Mouse (Mus musculus): ENCODE results near the gene Tbc1d8. TPM values are rescaled to one million over a fixed set of nuclear protein-coding genes. Genes with fewer than 3 reads are reported as not detected.

The Tbc1d8 gene
- polyA plus RNA-seq, 1 experiment from 2014 or later: 7.8 TPM

DNA sequence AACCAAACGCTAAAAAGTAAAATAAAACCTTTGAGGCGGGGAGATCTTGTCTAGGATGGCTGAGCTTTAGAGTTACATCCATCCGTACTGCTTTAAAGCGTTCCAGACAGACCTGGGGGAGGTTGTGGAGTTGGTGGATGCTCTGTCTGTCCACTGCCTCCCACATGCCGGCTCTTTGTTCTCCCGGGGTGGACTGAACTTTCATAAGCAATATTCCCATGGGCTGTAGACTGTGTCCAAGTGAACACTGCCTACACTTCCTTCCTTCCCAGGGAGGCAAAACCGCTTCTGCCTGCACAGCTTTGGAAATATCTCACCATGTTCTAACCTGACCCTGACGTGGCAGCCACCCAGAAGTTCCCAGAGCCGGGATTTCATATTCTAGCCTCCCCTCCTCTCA is 4.0 kb downstream of the Tbc1d8 start:
- peaks cover 14% of the 10 kb centered on the region for H3K27me3 ChIP-seq
- H3K9ac ChIP-seq (replicated peaks): no peak overlapping the region
- 91% methylated on average over 9 of the region's 9 CpGs for WGBS
- H3K36me3 ChIP-seq: no peaks in the 10 kb centered on the region
- H3K4me1 ChIP-seq: peaks cover 12% of the 10 kb centered on the region
- H3K9me3 ChIP-seq: no peaks in the 10 kb centered on the region
- H3K27ac ChIP-seq (replicated peaks): no peak overlapping the region
- no peak for ATAC-seq (ENCODE audit: low FRiP score, low read depth)
- no peak overlapping the region for H3K4me3 ChIP-seq
- no peak overlapping the region for H3K4me2 ChIP-seq (replicated peaks)

DNA sequence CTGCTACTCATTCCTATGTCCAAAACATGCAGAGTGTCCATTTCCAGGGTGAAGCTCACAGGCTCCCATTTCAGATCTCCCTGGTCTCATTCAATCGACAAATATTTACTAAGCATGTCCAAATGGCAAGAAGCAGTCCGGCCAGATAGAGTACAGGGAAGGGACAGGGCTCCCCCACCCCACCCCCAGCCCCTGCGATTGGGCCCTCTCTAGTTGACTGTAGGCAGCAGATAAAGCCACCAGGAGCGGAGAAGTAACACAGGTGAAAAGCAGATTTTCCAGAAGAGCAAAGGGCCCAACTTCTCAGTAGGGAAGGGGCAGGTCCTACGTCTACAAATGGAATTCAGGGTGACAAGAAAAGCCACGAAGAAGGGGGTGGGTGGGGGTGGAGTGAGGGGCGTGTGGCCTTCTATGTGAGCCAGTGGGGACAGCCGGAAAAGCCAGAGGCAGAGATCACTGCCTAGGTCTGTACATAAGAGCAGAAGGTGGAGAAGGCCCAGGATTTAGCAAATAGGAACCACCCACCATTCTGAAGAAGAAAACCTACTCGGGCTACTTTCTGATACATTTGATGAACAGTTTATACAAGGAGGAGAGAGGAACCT is 7.2 kb downstream of the Tbc1d8 start:
- Histone ChIP-seq H3K9ac (replicated peaks) (no peak overlapping the region), H3K27me3 (0 out of 2 replicates have a peak, but pooled peaks cover under 1% of the 10 kb centered on the region), H3K4me1 (no peaks in the 10 kb centered on the region), H3K4me2 (replicated peaks) (no peak overlapping the region), H3K27ac (replicated peaks) (no peak overlapping the region), H3K9me3 (no peaks in the 10 kb centered on the region), H3K36me3 (no peaks in the 10 kb centered on the region), H3K4me3 (no peak overlapping the region)
- WGBS: 80% methylated on average over 9 of the region's 9 CpGs
- ATAC-seq (ENCODE audit: low FRiP score, low read depth): no peak

DNA sequence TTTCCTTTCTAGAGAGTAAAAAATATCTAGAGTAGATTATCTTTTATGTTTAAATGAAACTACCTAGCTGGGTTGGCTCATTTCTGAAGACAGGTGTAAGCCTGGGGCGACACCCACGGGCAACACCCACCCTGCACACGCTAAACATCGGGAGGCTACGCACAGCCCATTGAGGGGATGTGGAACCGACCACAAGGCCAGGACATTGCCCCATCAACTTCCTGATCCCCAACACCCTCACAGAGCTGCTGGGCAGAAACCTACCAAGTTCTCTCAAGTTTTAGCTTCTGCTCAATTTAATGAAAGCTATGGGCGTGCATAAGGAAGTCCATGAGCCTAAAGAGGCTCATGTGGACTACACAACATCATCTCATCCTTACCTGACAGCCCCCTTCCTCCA is 9.6 kb downstream of the Tbc1d8 start:
- Histone ChIP-seq H3K27me3 (no peaks in the 10 kb centered on the region), H3K4me3 (no peak overlapping the region), H3K9me3 (no peaks in the 10 kb centered on the region), H3K9ac (replicated peaks) (no peak overlapping the region), H3K27ac (replicated peaks) (no peak overlapping the region), H3K4me1 (no peaks in the 10 kb centered on the region), H3K4me2 (replicated peaks) (no peak overlapping the region), H3K36me3 (no peaks in the 10 kb centered on the region)
- WGBS: 92% methylated on average over 7 of the region's 7 CpGs
- no peak for ATAC-seq (ENCODE audit: low FRiP score, low read depth)

DNA sequence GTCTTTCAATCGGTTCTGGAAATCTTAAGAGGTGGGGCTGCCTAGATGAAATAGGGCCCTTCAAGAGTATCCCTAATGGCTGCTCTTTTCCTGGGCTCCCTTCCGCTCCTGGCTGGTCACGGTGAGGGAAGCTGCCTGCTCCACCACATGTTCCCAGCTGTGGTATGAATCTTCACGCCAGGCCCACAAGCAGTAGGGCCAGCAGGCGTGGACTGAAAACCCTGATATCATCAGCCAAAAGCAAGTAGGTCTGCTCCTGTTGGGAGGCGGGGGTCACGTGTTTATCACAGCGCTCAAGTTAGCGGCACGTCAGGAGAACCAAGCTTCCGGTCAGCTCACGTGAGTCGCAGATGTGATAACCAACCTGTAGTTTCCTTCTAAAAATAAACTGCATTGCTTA is 12.0 kb downstream of the Tbc1d8 start:
- Histone ChIP-seq H3K27ac (replicated peaks) (no peak overlapping the region), H3K9me3 (no peaks in the 10 kb centered on the region), H3K4me2 (replicated peaks) (no peak overlapping the region), H3K4me3 (no peak overlapping the region), H3K4me1 (no peaks in the 10 kb centered on the region), H3K9ac (replicated peaks) (no peak overlapping the region), H3K27me3 (no peaks in the 10 kb centered on the region), H3K36me3 (no peaks in the 10 kb centered on the region)
- WGBS: 96% methylated on average over 13 of the region's 13 CpGs
- no peak for ATAC-seq (ENCODE audit: low FRiP score, low read depth)

DNA sequence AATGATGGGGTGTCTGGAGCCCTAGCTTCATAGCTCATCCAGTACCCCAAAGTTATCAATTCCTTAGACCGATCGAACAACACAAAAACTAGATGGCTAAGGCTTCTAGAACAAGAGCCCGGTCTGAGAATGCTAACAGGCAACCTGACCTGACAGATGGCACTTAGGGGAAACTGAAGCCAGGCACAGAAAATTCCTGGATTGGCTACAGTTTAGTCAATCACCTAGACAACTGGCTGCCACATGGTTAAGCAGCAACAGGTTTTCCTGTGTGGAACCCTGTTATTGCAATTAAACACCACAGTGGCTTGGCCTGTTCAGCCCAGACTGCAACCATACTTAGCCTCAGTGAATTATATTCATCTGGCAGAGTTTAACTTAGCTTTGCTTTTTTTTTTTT is 13.8 kb downstream of the Tbc1d8 start:
- no peaks in the 10 kb centered on the region for H3K4me1 ChIP-seq
- no peak for ATAC-seq (ENCODE audit: low FRiP score, low read depth)
- H3K4me2 ChIP-seq (replicated peaks): no peak overlapping the region
- no peaks in the 10 kb centered on the region for H3K36me3 ChIP-seq
- no peaks in the 10 kb centered on the region for H3K27me3 ChIP-seq
- H3K4me3 ChIP-seq: no peak overlapping the region
- H3K27ac ChIP-seq (replicated peaks): no peak overlapping the region
- H3K9ac ChIP-seq (replicated peaks): no peak overlapping the region
- WGBS: 95% methylated on average over 3 of the region's 3 CpGs
- no peaks in the 10 kb centered on the region for H3K9me3 ChIP-seq

DNA sequence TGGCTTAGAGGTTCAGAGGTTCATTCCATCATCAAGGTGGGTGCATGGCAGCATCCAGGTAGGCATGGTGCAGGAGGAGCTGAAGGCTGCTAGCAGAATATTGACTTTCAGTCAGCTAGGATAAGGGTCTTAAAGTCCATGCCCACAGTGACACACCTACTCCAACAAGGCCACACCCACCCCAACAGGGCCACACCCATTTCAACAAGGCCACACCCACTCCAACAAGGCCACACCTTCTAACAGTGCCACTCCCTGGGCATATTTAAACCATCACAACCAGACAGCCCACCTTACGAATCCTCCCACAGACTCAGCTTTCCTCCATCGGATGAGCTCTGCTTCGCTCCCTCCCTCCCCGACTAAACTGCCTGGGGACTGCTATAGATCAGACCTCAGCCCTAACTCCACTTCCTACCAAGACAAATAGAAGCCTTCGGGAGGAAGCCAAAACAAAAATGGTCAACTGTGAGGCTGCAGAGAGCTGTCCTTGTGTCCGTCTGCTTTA is 15.6 kb downstream of the Tbc1d8 start:
- WGBS: 87% methylated on average over 6 of the region's 6 CpGs
- no peaks in the 10 kb centered on the region for H3K36me3 ChIP-seq
- H3K4me2 ChIP-seq (replicated peaks): no peak overlapping the region
- ATAC-seq (ENCODE audit: low FRiP score, low read depth): no peak
- no peaks in the 10 kb centered on the region for H3K4me1 ChIP-seq
- H3K9me3 ChIP-seq: no peaks in the 10 kb centered on the region
- no peak overlapping the region for H3K27ac ChIP-seq (replicated peaks)
- H3K4me3 ChIP-seq: no peak overlapping the region
- H3K27me3 ChIP-seq: no peaks in the 10 kb centered on the region
- no peak overlapping the region for H3K9ac ChIP-seq (replicated peaks)

DNA sequence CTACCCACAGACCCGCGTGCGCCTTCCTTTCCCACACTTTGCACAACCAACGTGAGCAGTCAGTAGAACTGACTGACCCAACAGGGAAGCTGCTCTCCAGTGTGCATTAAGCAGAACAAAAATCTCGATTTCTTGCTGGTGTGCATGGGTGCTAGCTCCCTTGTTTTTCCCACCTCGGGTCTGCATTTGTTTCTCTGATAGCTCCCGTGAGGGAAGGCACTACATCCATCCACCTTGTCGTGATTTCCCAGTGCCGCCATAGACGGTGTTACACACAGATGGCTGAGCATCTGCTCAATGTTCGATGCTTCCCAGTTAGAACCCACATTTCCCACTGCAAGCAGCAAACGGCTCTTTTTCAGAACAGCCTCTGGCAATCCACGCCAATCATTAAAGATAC is 16.5 kb downstream of the Tbc1d8 start:
- Histone ChIP-seq H3K4me2 (replicated peaks) (no peak overlapping the region), H3K27ac (replicated peaks) (no peak overlapping the region), H3K4me3 (no peak overlapping the region), H3K4me1 (no peaks in the 10 kb centered on the region), H3K9ac (replicated peaks) (no peak overlapping the region), H3K9me3 (no peaks in the 10 kb centered on the region), H3K27me3 (no peaks in the 10 kb centered on the region), H3K36me3 (no peaks in the 10 kb centered on the region)
- 90% methylated on average over 13 of the region's 13 CpGs for WGBS
- ATAC-seq (ENCODE audit: low FRiP score, low read depth): no peak

DNA sequence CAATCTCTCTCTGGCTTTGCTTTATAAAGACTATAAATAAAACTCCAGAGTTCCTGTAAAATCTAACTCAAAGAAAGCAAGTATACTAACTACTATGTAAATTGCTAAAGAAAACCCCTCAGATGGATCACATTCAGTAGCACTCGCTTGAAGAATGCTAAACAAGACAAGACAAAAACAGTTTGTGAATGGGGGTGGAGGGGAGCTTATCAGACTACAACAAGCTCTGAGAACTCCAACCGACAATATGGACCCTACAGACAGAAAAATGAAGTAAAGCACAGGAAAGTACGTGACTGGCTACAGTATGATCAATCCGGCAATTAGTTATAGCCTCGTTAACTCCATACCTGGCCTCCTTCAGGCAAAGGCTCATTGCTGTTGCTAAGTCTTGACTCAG is 18.1 kb downstream of the Tbc1d8 start:
- Histone ChIP-seq H3K4me3 (no peak overlapping the region), H3K4me1 (no peaks in the 10 kb centered on the region), H3K36me3 (no peaks in the 10 kb centered on the region), H3K9me3 (no peaks in the 10 kb centered on the region), H3K27ac (replicated peaks) (no peak overlapping the region), H3K27me3 (no peaks in the 10 kb centered on the region), H3K4me2 (replicated peaks) (no peak overlapping the region), H3K9ac (replicated peaks) (no peak overlapping the region)
- ATAC-seq (ENCODE audit: low FRiP score, low read depth): no peak
- 78% methylated on average over 5 of the region's 5 CpGs for WGBS

DNA sequence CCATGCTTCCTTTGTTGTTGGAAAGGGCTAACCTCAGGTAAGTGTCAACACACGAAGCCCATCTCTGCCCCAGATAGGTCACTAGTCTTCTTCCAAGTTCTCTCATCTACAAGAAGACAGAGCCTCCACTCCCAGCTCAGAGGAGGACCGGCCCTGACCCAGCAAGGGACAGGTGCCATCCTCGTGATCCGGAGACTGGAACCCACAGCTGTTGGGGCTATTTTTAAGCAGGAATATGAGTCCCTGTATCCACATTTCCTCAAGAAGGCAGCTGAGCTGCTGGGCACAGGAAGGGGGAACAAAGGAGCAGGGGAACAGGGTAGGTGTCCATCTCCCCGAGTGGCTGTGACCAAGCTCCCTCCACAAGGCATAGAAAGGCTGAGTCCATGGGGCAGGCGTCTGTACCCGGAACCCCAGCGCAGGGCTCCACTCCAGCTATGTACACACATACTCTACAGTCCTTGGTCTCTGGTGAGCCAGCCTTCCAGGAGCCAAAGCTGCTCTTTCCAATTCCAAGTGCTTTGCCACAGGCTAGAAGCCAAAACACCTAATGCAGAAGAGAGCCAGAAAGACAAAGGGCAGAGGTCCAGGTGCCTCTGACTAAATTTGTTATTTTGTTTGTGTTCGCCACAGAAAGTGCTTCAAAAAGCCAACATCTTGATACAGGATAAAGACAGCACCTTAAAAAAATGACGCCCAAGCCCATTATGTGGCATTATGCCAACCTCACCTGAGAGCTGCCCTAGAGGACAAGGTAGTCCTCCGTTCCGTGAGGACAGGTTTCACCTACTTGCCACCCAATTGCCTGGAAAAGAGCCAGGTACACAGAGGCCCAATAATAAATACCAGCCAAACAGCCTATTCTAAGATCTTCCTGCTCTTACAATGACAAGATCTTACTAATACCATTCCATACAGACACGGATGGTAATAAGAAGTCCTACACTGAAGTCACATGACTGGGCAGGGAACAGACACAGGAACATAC is 20.4 kb downstream of the Tbc1d8 start:
- Histone ChIP-seq H3K27me3 (no peaks in the 10 kb centered on the region), H3K4me3 (no peak overlapping the region), H3K4me2 (replicated peaks) (no peak overlapping the region), H3K4me1 (no peaks in the 10 kb centered on the region), H3K9me3 (no peaks in the 10 kb centered on the region), H3K9ac (replicated peaks) (no peak overlapping the region), H3K27ac (replicated peaks) (no peak overlapping the region), H3K36me3 (no peaks in the 10 kb centered on the region)
- ATAC-seq (ENCODE audit: low FRiP score, low read depth): no peak
- WGBS: 91% methylated on average over 13 of the region's 13 CpGs

DNA sequence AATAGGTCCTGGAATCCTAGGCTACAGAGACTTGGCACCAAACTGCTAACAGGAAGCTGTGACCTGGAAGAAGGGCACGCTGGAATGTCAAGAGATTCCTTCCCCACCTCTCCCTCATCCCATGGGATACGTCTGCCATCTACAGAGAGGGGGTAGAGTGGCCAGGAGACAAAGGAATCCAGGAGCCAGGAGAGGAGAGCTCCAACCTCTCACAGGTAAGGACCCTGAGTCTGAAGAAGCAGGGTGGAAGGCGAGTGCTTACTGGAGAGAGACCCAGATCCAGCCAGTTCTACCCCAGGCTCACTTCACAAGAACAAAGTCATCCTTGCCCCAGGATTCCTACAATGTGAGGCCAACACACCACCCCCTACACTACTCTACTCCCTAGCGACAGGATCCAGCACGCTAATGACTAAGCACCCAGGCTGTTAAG is 22.1 kb downstream of the Tbc1d8 start:
- no peak overlapping the region for H3K4me3 ChIP-seq
- H3K4me1 ChIP-seq: no peaks in the 10 kb centered on the region
- H3K4me2 ChIP-seq (replicated peaks): no peak overlapping the region
- no peak overlapping the region for H3K27ac ChIP-seq (replicated peaks)
- WGBS: 74% methylated on average over 5 of the region's 5 CpGs
- H3K36me3 ChIP-seq: no peaks in the 10 kb centered on the region
- no peaks in the 10 kb centered on the region for H3K27me3 ChIP-seq
- H3K9ac ChIP-seq (replicated peaks): no peak overlapping the region
- H3K9me3 ChIP-seq: no peaks in the 10 kb centered on the region
- no peak for ATAC-seq (ENCODE audit: low FRiP score, low read depth)

DNA sequence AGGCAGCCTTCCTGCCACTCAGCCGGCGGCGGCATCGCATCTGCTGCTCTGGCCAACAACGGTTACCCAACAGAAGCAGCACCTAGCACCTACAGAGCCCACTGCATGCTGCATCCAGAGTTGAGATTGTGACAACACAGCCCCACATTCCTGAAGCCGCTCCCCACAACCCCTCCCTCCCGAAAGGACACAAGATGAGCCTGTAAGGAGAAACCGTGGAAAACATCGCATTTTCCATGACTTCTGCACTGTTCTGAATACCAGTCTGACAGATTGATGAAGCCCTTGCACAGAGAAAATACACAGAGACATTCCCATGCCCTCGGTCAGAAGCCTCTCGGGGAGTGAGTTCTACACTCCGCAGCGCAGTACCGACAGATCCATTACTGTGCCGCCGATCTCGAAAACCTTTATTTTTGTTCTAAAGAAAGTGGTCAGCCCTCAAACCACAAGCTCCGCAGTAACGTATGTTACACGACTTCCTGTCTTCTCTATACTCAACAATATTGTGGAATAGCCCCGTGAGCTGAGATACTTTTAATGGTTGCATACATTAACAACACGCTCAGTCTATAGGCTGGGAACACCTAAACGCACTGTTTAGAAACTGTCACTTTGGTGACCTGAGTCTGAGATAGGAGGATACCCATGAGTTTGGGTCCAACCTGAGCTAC is 23.1 kb downstream of the Tbc1d8 start:
- no peak overlapping the region for H3K27ac ChIP-seq (replicated peaks)
- H3K9me3 ChIP-seq: no peaks in the 10 kb centered on the region
- 93% methylated on average over 23 of the region's 23 CpGs for WGBS

DNA sequence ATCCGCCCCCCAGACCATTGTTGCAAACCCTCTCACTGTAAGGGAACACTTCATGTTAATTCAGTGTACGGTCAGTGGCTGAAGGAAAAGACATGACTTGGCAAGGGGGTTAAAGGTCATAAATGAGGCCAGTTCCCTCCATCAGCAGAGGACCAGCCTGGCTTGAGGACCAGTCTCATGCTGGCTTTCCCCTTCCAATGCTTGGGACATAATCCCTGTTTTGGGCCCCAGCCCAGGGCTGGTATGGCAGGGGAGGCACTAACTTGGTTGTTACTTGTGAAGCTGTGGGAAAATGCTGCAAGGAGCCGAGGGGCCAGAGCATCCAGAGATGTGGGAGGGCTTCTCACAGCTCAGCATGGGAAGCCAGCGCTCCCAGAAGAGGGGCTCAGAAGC is 23.8 kb downstream of the Tbc1d8 start:
- Histone ChIP-seq H3K9me3 (no peaks in the 10 kb centered on the region), H3K4me1 (peaks cover 11% of the 10 kb centered on the region; the same call in 1 of the 2 replicates), H3K9ac (replicated peaks) (no peak overlapping the region), H3K27ac (replicated peaks) (no peak overlapping the region), H3K27me3 (no peaks in the 10 kb centered on the region), H3K4me3 (no peak overlapping the region), H3K36me3 (no peaks in the 10 kb centered on the region), H3K4me2 (replicated peaks) (no peak overlapping the region)
- 79% methylated on average over 4 of the region's 4 CpGs for WGBS
- ATAC-seq (ENCODE audit: low FRiP score, low read depth): no peak

More for the DNA sequence above, 23.1 kb downstream of the Tbc1d8 start:
- ATAC-seq (ENCODE audit: low FRiP score, low read depth): no peak
- Histone ChIP-seq H3K4me2 (replicated peaks) (no peak overlapping the region), H3K27me3 (no peaks in the 10 kb centered on the region), H3K4me1 (peaks cover 4% of the 10 kb centered on the region; the same call in 1 of the 2 replicates), H3K36me3 (no peaks in the 10 kb centered on the region), H3K4me3 (no peak overlapping the region), H3K9ac (replicated peaks) (no peak overlapping the region)

Measured in midbrain, embryonic 12.5 days (tissue).